Mouse (Mus musculus) thymus, adult 18-20 months (tissue): Measurements from ENCODE around the gene Atp6v0b.
A peak's percentile ranks its signal among the peaks of the same experiment; 100 is the strongest.

Experiments used
- DNase-seq, 2 experiments: peaks; one replicate each; pipeline ENCODE4 v3.0.0; 2022; ENCODE audit warnings: mixed read lengths in 2 of 2

Gene Atp6v0b

GRCm38 (mm10) chr4:117834845-117835530 lies 52.1 kb downstream of the Atp6v0b start:
- peak in 1 of 2 experiments; percentile 24 for DNase-seq

DNA sequence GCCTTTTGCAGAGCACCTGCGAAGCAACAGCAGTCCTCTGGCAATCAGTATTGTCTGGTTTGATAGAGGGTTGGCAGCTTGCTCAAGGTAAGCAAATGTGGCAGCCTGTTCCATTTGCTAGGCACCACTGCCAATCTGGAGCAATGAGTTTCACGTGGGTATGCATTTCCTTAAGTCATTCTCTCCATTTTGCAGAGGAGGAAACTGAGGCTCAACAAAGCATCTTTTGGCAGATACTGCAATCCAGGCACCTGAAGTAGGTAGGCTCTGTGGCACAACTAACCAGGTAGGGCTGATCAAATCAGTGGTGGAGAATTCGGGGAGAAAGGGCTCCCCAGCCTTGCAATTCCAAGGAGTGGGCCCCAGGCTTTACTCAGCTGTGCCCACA lies 52.7 kb downstream of the Atp6v0b start, which contains the start of gene Slc6a9:
Gene Slc6a9, plus strand, starts transcription at position 50 of the 388 bp plus-strand sequence.
- DNase-seq = no peak
